Mouse (Mus musculus) adrenal gland, postnatal 4 days (tissue): ENCODE data around the gene C130032M10Rik. TPM values are rescaled to one million over a fixed set of nuclear protein-coding genes. Genes with fewer than 3 reads are reported as not detected.

Experiments
- DNase-seq, 2 experiments: peaks; one replicate each; pipeline ENCODE4 v3.0.0; 2021 to 2022; ENCODE audit warnings: low spot score in 2 of 2, mixed read lengths in 2 of 2
- long read RNA-seq, 2 experiments: library from polyadenylated mRNA; stranded (forward); transcript quantifications; one replicate each; pipeline ENCODE4 v2.0.0; 2021
- total RNA-seq, 2 experiments: library from RNA; stranded (reverse); gene quantifications; 2 replicates each; pipeline ENCODE4 v1.2.3; 2021

The C130032M10Rik gene
- total RNA-seq: not detected
- long read RNA-seq, experiment 1, partial matches to known transcripts: 0 of 2 reads
- long read RNA-seq, experiment 1, other reads (novel, unspliced or antisense): 1 of 2 reads
- long read RNA-seq, experiment 2: 0 reads

- DNase-seq: no peak
Measured at GRCm38 (mm10) chr9:114515364-114515763, at the start of gene C130032M10Rik. TSS of gene C130032M10Rik (plus strand) at chr9:114515697.

GRCm38 (mm10) chr9:114466871-114467270, 48.6 kb upstream of the C130032M10Rik start:
- DNase-seq: no peak

GRCm38 (mm10) chr9:114468217-114468616, 47.3 kb upstream of the C130032M10Rik start:
- no peak for DNase-seq

GRCm38 (mm10) chr9:114468701-114469100, 46.8 kb upstream of the C130032M10Rik start:
- DNase-seq: no peak

GRCm38 (mm10) chr9:114471892-114472291, 43.6 kb upstream of the C130032M10Rik start:
- no peak for DNase-seq

- DNase-seq: no peak
Measured at GRCm38 (mm10) chr9:114477019-114477418, 38.5 kb upstream of the C130032M10Rik start.

- DNase-seq: no peak
Measured at GRCm38 (mm10) chr9:114480940-114481339, 34.6 kb upstream of the C130032M10Rik start.

GRCm38 (mm10) chr9:114484771-114485170, 30.7 kb upstream of the C130032M10Rik start:
- DNase-seq: no peak

GRCm38 (mm10) chr9:114486808-114487207, 28.7 kb upstream of the C130032M10Rik start:
- no peak for DNase-seq

- no peak for DNase-seq
Measured at GRCm38 (mm10) chr9:114487481-114488258, 27.8 kb upstream of the C130032M10Rik start.

GRCm38 (mm10) chr9:114496469-114496868, 19.0 kb upstream of the C130032M10Rik start:
- DNase-seq: no peak

GRCm38 (mm10) chr9:114498218-114498617, 17.3 kb upstream of the C130032M10Rik start:
- DNase-seq: peak; percentile 72 to 82

GRCm38 (mm10) chr9:114499783-114500515, 15.5 kb upstream of the C130032M10Rik start:
- DNase-seq: peak in 1 of 2 experiments; percentile 20

GRCm38 (mm10) chr9:114501111-114501510, 14.4 kb upstream of the C130032M10Rik start:
- DNase-seq: no peak

GRCm38 (mm10) chr9:114501913-114502312, 13.6 kb upstream of the C130032M10Rik start:
- no peak for DNase-seq

GRCm38 (mm10) chr9:114502711-114503427, 12.6 kb upstream of the C130032M10Rik start:
- DNase-seq: no peak

- no peak for DNase-seq
Measured at GRCm38 (mm10) chr9:114504816-114505215, 10.7 kb upstream of the C130032M10Rik start, which contains the start of gene Ccr4. TSS of gene Ccr4 (minus strand) at chr9:114504916.

GRCm38 (mm10) chr9:114506564-114506963, 8.9 kb upstream of the C130032M10Rik start:
- DNase-seq: no peak

- no peak for DNase-seq
Measured at GRCm38 (mm10) chr9:114507421-114507820, 8.1 kb upstream of the C130032M10Rik start.

GRCm38 (mm10) chr9:114509785-114510184, 5.7 kb upstream of the C130032M10Rik start:
- DNase-seq: no peak

- DNase-seq: no peak
Measured at GRCm38 (mm10) chr9:114512831-114513230, 2.7 kb upstream of the C130032M10Rik start.
